9 mouse cellular contexts compared by ENCODE assay signal in the genomic region with DNA sequence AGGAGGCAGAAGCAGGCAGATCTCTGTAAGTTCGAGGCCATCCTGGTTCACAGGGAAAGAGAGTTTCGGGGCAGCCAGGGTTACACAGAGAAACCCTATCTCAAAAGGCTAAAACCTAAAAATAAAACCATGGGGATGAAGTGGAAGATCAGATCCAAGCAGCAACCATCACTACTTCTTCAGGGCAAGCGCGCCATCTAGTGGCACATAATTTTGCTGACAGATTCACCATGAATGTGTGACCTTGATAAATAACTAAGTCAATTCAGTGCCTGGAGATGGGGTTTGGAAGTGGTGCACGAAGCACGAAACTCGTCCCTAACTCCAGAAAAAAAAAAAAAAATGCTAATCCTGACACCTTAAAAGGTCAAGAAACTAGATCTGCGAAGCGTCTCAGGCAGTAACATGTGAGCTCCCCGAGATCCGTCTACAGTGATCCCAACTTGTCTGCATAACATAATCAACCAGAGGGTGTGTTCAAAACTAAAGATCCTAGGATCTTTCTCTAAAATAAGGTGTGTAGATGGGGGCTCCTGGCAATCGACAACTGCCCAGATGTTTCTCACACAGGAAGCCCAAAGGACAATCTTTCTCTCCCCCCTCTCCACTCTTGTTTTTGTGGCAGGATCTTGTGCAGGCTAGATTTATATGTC. TPM values are rescaled to one million over a fixed set of nuclear protein-coding genes. Genes with fewer than 3 reads are reported as not detected.
A peak's percentile ranks its signal among the peaks of the same experiment; 100 is the strongest.
DNase-seq lines count a peak whose midpoint lies in the region; ATAC-seq and TF ChIP-seq lines count a peak whose summit lies in the region.
"Had no signal": no experiment of that assay in that cellular context is flagged by ENCODE, and none has a peak within 500 bp of the region (broad histone marks: within the 10 kb centered on the region; RNA-seq: fewer than 3 reads in every experiment).

No protein-coding gene starts in this region.

- no peaks in the 10 kb centered on the region for H3K4me1 ChIP-seq in kidney, postnatal 0 days (replicated peaks; ENCODE audit: insufficient read depth, low read length)
- H3K4me1 ChIP-seq in liver, adult 2 months (ENCODE audit: control insufficient read depth, insufficient read depth, low read length), result no peaks in the 10 kb centered on the region
- H3K4me1 ChIP-seq in neural tube, embryonic 15.5 days, result no peaks in the 10 kb centered on the region
- no peaks in the 10 kb centered on the region for H3K4me1 ChIP-seq in thymus, adult 2 months (replicated peaks; ENCODE audit: control insufficient read depth, insufficient read depth, low read length)
- H3K4me1 ChIP-seq: embryonic facial prominence, embryonic 15.5 days had no signal

- TF ChIP-seq CTCF in kidney, postnatal 0 days (IDR thresholded peaks at IDR 0.05; ENCODE audit: low read depth), result peak; percentile 92
- peak; percentile 63 for TF ChIP-seq CTCF in liver, adult 2 months (IDR thresholded peaks at IDR 0.05; ENCODE audit: low read depth, low read length)
- no peak for TF ChIP-seq CTCF in thymus, adult 2 months (IDR thresholded peaks at IDR 0.05; ENCODE audit: borderline replicate concordance, control insufficient read depth, extremely low read depth, insufficient read depth, low read length, poor library complexity)

- no peaks in the 10 kb centered on the region for H3K36me3 ChIP-seq in kidney, postnatal 0 days (ENCODE audit: insufficient read depth, low read length)
- no peaks in the 10 kb centered on the region for H3K36me3 ChIP-seq in liver, adult 2 months (ENCODE audit: control insufficient read depth, insufficient read depth, low read length)
- no peaks in the 10 kb centered on the region for H3K36me3 ChIP-seq in neural tube, embryonic 15.5 days
- H3K36me3 ChIP-seq in thymus, adult 2 months (ENCODE audit: control insufficient read depth, insufficient read depth, low read length), result no peaks in the 10 kb centered on the region
- H3K36me3 ChIP-seq: embryonic facial prominence, embryonic 15.5 days had no signal

- no peak for TF ChIP-seq POLR2A in liver, adult 2 months (IDR thresholded peaks at IDR 0.05; ENCODE audit: extremely low read depth, insufficient read depth, low read length)
- no peak for TF ChIP-seq POLR2A in thymus, adult 2 months (IDR thresholded peaks at IDR 0.05; ENCODE audit: control insufficient read depth, extremely low read depth, insufficient read depth, low read length, poor library complexity)

- H3K9me3 ChIP-seq in kidney, postnatal 0 days (replicated peaks; ENCODE audit: low read length), result no peaks in the 10 kb centered on the region
- H3K9me3 ChIP-seq in neural tube, embryonic 15.5 days (replicated peaks), result no peaks in the 10 kb centered on the region
- H3K9me3 ChIP-seq: embryonic facial prominence, embryonic 15.5 days had no signal

- WGBS in kidney, postnatal 0 days, result 32% methylated on average over 12 of the region's 12 CpGs
- WGBS in liver, adult 2 months, result 37% methylated on average over 12 of the region's 12 CpGs
- 37% methylated on average over 12 of the region's 12 CpGs for WGBS in neural tube, embryonic 15.5 days
- WGBS in thymus, adult 2 months, result 49% methylated on average over 12 of the region's 12 CpGs

- H3K4me3 ChIP-seq in kidney, postnatal 0 days (replicated peaks; ENCODE audit: low read depth, low read length), result no peak overlapping the region
- no peak overlapping the region for H3K4me3 ChIP-seq in liver, adult 2 months (ENCODE audit: insufficient read depth, low read depth, low read length)
- no peak overlapping the region for H3K4me3 ChIP-seq in neural tube, embryonic 15.5 days (replicated peaks)
- H3K4me3 ChIP-seq in thymus, adult 2 months (ENCODE audit: control insufficient read depth, insufficient read depth, low read length), result no peak overlapping the region
- H3K4me3 ChIP-seq: embryonic facial prominence, embryonic 15.5 days had no signal

- DNase-seq in 416B (ENCODE audit: low read depth), result peak; percentile 87
- DNase-seq in ZHBTc4 (ENCODE audit: low read depth, low spot score), result peak; percentile 86
- DNase-seq in gastrocnemius, postnatal 25 days, result peak; percentile 67
- DNase-seq in kidney, postnatal 0 days (ENCODE audit: low spot score), result peak; percentile 90
- peak; percentile 63 for DNase-seq in liver, adult 2 months (ENCODE audit: extremely low read depth, low read depth, low spot score)
- DNase-seq in thymus, adult 2 months, result peak; percentile 73

- H3K27ac ChIP-seq in kidney, postnatal 0 days, result no peak overlapping the region
- H3K27ac ChIP-seq in liver, adult 2 months (replicated peaks; ENCODE audit: insufficient read depth, low read depth, low read length), result no peak overlapping the region
- H3K27ac ChIP-seq in neural tube, embryonic 15.5 days (replicated peaks), result no peak overlapping the region
- H3K27ac ChIP-seq in thymus, adult 2 months (ENCODE audit: control insufficient read depth, insufficient read depth, low read length), result no peak overlapping the region
- H3K27ac ChIP-seq: embryonic facial prominence, embryonic 15.5 days had no signal

- ATAC-seq in common myeloid progenitor, adult 5-6 weeks (replicated peaks; ENCODE audit: low read depth, poor library complexity, severe bottlenecking), result peak; percentile 88
- no peak for ATAC-seq in kidney, postnatal 0 days (replicated peaks; ENCODE audit: low FRiP score, low read depth)
- ATAC-seq in neural tube, embryonic 15.5 days (ENCODE audit: low FRiP score), result peak; percentile 63; the same call in 1 of the 2 replicates

- no peaks in the 10 kb centered on the region for H3K27me3 ChIP-seq in kidney, postnatal 0 days (ENCODE audit: insufficient read depth, low read length)
- no peaks in the 10 kb centered on the region for H3K27me3 ChIP-seq in liver, adult 2 months (ENCODE audit: control insufficient read depth, insufficient read depth, low read length)
- no peaks in the 10 kb centered on the region for H3K27me3 ChIP-seq in neural tube, embryonic 15.5 days (replicated peaks)
- no peaks in the 10 kb centered on the region for H3K27me3 ChIP-seq in thymus, adult 2 months (ENCODE audit: control insufficient read depth, insufficient read depth, low read length)
- H3K27me3 ChIP-seq: embryonic facial prominence, embryonic 15.5 days had no signal

- H3K79me2 ChIP-seq in liver, adult 2 months (ENCODE audit: control insufficient read depth, insufficient read depth, low read length), result no peaks in the 10 kb centered on the region; the same call in 1 of the 2 replicates

- H3K4me2 ChIP-seq in kidney, postnatal 0 days (ENCODE audit: low read length), result no peak overlapping the region
- no peak overlapping the region for H3K4me2 ChIP-seq in neural tube, embryonic 15.5 days
- H3K4me2 ChIP-seq: embryonic facial prominence, embryonic 15.5 days had no signal

- no peak overlapping the region for H3K9ac ChIP-seq in kidney, postnatal 0 days (ENCODE audit: low read depth, low read length)
- no peak overlapping the region for H3K9ac ChIP-seq in liver, adult 2 months (ENCODE audit: low read depth, low read length)
- no peak overlapping the region for H3K9ac ChIP-seq in neural tube, embryonic 15.5 days (replicated peaks)
- H3K9ac ChIP-seq: embryonic facial prominence, embryonic 15.5 days had no signal

RNA-seq across cellular contexts. Expression of gene Osbpl9, which starts 36.4 kb away (rescaled TPM):
- 61.4 and 64.8 TPM in 2 replicates for total RNA-seq in common myeloid progenitor, adult 5-6 weeks (2017)
- 10 to 100 TPM; 82.3 to 98.8 TPM for total RNA-seq in gastrocnemius, postnatal 25 days (2021)
- 78.6 and 81.0 TPM in 2 replicates for polyA plus RNA-seq in kidney, postnatal 0 days (2015; fragmentation: Nextera tagmentation; extraction: Ambion mirVana)
- 116 and 128 TPM in 2 replicates for total RNA-seq in liver, adult 2 months (2014; rRNA removed)
- polyA plus RNA-seq in liver, adult 2 months (2012; rRNA removed), result 116 and 125 TPM in 2 replicates
- 79.1 and 79.4 TPM in 2 replicates for polyA plus RNA-seq in neural tube, embryonic 15.5 days (2015; fragmentation: Nextera tagmentation; extraction: Ambion mirVana)
- polyA plus RNA-seq in thymus, adult 2 months (2012; rRNA removed), result 87.0 and 93.2 TPM in 2 replicates
